Mouse (Mus musculus) retina, postnatal 7 days (tissue): Measurements from ENCODE around the gene Dusp6.

Source experiments
- DNase-seq: peaks from one replicate; pipeline ENCODE4 v3.0.0-alpha.2; 2012; ENCODE audit warnings: low read depth, low spot score

The Dusp6 gene

GRCm38 (mm10) chr10:99244655-99245260 lies 18.3 kb upstream of the Dusp6 start:
- no peak for DNase-seq

- no peak for DNase-seq
These were observed 16.1 kb upstream of the Dusp6 start for GRCm38 (mm10) chr10:99246797-99247508.

- DNase-seq = no peak
These were observed 12.2 kb upstream of the Dusp6 start for GRCm38 (mm10) chr10:99250874-99251281.

GRCm38 (mm10) chr10:99253412-99253811 lies 9.6 kb upstream of the Dusp6 start:
- DNase-seq = no peak

- no peak for DNase-seq
These were observed 7.0 kb upstream of the Dusp6 start for GRCm38 (mm10) chr10:99255830-99256570.

- DNase-seq = no peak
These were observed 5.5 kb upstream of the Dusp6 start for GRCm38 (mm10) chr10:99257531-99257930.

GRCm38 (mm10) chr10:99259840-99260239 lies 3.2 kb upstream of the Dusp6 start:
- DNase-seq = no peak

- DNase-seq = peak; percentile 21
These were observed 1.8 kb upstream of the Dusp6 start for GRCm38 (mm10) chr10:99261151-99261635.

GRCm38 (mm10) chr10:99261636-99262318 lies 1.3 kb upstream of the Dusp6 start:
- DNase-seq = peak; percentile 62

- DNase-seq = no peak
These were observed 638 bp upstream of the Dusp6 start for GRCm38 (mm10) chr10:99262319-99262866.

- no peak for DNase-seq
These were observed 589 bp downstream of the Dusp6 start for GRCm38 (mm10) chr10:99263419-99264221.

GRCm38 (mm10) chr10:99264301-99265010 lies 1.4 kb downstream of the Dusp6 start:
- DNase-seq = no peak

- no peak for DNase-seq
These were observed 2.1 kb downstream of the Dusp6 start for GRCm38 (mm10) chr10:99265011-99265694.

GRCm38 (mm10) chr10:99266025-99266424 lies 3.0 kb downstream of the Dusp6 start:
- no peak for DNase-seq

GRCm38 (mm10) chr10:99267621-99268020 lies 4.6 kb downstream of the Dusp6 start:
- DNase-seq = no peak

- no peak for DNase-seq
These were observed 5.6 kb downstream of the Dusp6 start for GRCm38 (mm10) chr10:99268421-99269300.

GRCm38 (mm10) chr10:99269301-99269701 lies 6.3 kb downstream of the Dusp6 start:
- no peak for DNase-seq

- no peak for DNase-seq
These were observed 6.7 kb downstream of the Dusp6 start for GRCm38 (mm10) chr10:99269704-99270103.

- no peak for DNase-seq
These were observed 7.4 kb downstream of the Dusp6 start for GRCm38 (mm10) chr10:99270406-99270805.
